Mouse (Mus musculus): ENCODE results near the gene Kmo.

The Kmo gene

DNA sequence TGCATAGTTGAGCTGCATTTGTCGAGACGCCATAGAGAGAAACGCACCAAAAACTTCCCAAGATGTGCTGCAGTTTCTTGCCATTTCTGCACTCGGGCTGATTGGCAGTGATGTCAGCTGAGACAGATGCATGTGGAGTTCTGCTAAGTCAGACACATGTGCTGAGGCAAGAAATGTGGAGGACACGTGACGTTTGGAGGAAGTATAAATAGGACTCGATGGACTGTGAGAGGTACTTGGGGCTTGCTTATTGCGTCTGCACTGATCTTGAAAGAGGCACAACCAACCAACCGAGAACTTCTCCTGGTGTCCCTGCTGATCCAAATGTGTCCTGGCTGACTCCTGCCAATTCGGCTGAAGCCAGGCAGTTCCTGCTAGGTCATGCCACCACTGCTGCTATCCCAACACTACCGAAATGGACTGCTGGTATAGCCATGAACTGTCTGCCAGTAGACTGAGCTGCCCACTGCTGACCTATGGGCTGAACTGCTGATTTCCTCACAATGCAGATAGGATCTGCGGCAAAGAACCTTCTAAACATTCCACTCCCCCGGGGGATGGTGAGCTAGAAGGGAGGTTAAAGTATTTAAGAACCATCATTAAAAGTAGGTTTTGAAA lies at the start of gene Kmo:
TSS of gene Kmo (plus strand) at position 568 of the 618 bp plus-strand sequence.
- DNase-seq, result no peak

DNA sequence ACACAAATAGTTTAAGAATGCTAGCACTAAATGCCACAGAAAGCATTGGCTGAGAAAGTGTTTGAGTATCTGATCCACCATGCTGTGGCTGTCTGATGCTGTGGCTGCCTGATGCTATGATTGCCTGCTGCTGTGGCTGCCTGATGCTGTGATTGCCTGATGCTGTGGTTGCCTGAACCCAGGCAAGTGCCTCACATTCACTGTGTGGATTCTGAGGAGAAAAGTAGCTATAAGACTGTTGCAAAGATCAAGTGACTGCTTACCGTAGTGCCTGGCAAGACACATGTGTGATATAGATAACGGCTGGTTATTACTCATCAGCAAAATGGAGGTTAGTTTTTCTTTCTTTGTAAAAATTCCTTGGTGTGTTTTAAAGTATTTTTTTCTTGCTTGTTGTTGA lies 46.1 kb upstream of the Kmo start:
- no peak for DNase-seq

DNA sequence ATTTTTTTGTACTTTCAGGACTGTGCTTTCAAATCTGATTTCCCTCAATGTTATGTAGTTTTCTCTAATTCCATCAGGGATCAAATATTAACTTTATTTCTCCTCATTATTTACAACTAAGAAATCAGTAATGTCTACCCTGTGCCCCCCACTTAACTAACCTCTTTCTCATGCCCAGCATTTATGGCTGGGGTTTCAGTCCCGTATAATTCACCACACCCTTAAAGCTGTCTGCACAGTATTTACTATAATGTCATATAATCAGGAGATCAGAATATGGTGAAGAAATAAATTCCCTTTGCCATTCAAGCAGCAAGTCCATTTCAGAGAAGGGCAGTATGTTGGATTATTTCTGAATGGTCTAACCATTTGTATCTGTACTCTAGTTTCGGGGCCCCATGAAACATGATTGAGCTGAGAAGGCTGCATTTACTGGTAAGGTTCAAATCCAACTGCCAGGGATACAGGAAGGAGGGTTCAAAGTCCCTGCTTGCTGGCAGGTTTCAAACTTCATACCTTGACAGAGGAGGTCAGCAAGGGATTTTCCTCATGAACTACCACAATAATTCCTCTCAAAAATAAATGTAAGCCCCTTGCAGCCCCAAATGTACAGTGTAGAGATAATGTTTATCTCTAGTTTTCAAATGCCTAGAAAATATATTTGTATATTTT lies 41.6 kb upstream of the Kmo start:
- DNase-seq, result no peak

DNA sequence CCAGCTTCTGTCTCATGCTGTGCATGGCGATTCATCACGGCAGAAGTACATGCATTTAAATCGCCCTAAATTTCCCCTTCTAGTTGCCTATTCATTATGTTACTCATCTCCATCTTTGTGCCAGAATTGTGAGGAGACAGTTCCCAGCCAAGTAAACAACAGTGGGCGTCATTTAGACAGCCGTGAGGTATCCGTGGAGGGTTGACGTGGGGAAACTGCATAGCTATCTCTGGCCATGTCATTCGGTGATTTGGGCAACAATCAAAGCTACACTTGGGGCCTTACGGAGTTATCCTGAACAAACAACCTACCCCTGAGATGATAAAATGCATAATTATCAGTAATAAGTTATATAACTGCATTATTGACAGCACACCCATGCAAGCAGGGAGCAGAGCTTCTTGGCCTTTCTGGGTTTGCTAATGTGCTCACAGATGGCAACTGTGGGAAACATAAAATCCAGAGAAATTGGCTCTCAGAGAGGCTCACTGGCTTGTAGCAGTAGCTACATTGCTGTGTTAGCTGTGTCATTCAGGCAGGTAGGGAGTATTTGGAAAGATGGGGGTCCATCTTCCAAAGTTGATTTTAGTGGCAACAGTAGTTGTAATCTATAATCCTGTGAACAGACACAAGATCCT lies 40.5 kb upstream of the Kmo start:
- DNase-seq, result peak; percentile 63

DNA sequence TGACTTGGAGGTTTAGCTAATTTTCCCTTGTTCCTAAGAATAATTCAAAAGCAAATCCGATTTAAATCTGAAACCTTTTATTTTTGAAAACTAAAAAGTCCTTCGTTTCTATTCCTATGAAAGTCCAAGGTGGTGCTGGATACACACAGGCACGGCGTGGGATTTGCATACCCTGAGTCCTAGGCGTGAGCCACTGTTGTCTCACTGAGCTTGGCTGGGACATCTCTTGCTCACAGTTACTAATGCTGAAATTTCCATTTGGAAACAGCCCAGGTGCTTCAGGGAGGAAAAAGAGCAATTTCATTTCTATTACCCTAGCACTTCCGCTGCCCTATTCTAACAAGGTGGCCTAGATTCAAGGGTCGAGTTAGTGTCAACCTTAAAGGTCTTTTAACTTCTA lies 39.8 kb upstream of the Kmo start:
- peak; percentile 41 for DNase-seq

DNA sequence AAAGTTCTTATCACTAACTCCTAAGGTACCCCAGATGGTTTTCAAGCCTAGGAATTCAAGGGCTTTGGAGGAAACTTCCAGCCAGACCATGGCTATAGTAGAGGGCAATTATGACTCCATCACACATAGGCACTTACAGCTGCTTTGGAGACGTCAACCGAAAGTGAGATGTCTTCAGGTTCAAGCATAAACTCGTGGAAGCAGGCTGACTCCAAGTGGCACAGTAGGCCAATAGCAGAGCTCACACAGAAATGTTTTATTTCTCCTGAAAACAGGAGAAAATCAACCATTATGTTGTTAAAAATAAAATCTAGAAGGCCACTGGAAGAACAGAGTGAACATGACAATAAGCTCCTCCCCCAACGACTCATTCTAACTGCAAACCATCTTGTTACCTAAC lies 37.4 kb upstream of the Kmo start:
- DNase-seq, result no peak

DNA sequence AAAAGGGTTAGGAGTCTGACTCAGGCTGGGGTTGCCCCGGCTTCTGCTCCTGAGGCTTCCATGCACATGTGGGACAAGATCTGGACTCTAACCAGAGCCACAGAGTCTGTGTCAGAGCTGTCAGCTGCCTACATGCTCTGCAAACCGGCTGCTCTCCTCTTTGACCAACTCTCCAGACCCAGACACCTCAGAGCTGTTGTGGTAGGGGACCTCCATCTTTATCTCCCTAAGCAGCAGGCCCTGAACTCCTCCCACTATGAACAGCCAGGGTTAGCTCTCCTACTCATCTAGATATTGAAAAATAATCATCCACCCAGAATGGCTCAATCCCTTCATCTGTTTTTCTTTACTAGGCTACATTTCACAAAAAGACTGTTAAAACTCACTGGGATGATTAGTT lies 34.9 kb upstream of the Kmo start:
- DNase-seq, result no peak

DNA sequence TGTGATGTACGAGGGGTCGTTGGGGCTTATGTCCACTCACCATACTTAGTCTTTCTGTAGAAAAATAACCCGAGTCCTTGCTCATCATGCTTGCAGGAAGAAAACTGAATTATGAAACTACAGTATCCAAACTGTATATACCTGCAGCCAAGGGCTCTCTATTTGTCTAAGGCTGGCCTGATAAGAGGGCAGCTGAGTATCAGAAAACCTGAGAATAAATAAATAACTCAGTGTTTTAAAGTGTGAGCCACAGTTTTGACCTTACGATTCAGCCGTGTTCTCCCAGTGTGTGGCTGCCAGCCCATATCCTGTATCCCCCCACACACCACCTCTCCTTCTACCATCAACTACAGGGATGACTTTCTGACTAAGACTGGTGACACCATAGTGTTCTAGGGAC lies 33.5 kb upstream of the Kmo start:
- no peak for DNase-seq

DNA sequence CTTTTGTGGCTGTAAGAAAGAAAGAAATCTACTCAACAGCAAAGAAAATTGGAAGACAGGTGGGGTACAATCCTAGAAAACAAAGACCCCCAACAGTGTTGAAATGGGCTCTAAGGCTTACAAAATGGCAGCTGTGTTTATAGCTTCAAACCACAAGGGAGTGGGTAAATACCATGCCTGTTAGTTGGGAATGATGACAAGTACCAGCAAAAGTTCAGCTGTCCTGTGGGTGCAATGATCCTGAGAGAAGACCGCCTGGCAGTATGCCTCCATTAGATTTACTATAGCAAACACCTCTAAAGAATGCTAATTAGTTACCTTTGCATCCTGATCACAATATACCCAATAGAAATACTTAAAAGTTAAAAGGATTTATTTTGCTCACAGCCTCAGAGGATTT lies 27.3 kb upstream of the Kmo start:
- DNase-seq, result no peak

DNA sequence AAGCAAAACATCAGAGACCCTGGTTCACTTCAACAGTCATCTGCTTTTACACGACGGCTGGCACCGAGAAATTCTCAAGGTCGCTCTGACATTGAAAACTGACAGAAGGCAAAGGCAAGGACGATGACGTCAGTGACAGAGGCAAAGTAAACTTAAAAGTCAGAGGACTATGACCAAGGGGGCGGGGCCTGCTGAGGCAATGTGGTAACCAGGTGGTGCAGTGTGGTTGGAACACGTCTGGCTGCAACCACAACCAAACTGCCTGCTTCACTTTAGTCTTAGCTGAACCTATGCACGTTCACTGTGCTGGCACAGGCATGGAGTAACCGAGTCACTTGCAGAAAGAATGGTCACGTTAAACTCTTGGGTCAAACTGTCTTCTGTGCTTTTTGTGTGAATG lies 17.9 kb upstream of the Kmo start:
- DNase-seq, result no peak

DNA sequence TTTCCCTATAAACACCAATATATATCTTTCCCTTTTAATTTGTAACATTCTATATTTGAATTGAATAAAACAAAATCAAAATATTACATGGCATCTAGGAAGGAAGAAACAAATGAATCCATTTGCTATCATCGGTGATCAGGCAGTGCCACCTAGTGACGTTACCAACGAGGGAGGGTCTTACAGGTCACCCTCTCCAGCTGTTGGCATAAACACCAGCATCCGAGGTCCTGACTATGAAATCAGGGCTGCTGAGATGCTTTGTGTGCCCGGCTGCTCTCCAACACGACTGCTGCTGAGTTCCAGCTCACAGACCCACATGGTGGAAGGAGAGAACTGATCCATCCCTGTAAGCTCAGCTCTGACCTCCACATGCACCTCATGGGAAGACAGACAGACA lies 16.8 kb upstream of the Kmo start:
- DNase-seq, result no peak

DNA sequence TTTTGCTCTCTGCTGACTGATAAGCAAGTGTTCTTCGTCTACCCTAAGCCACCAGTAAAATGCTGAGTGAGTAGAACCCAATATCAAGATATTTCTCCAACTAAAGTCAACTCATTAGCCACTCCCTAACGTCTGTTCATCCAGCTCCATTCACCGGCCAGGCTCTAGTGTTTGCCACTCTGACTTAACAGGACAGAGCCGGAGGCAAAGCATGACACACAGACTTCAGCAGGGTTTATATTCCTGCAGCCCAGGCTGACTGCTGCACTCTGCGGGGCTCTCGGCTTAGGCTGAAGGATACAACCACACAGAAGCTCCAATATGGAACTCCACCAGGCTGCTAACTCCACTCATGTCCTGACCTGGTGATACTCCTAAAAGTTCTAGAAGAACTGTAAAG lies 12.9 kb upstream of the Kmo start:
- no peak for DNase-seq

DNA sequence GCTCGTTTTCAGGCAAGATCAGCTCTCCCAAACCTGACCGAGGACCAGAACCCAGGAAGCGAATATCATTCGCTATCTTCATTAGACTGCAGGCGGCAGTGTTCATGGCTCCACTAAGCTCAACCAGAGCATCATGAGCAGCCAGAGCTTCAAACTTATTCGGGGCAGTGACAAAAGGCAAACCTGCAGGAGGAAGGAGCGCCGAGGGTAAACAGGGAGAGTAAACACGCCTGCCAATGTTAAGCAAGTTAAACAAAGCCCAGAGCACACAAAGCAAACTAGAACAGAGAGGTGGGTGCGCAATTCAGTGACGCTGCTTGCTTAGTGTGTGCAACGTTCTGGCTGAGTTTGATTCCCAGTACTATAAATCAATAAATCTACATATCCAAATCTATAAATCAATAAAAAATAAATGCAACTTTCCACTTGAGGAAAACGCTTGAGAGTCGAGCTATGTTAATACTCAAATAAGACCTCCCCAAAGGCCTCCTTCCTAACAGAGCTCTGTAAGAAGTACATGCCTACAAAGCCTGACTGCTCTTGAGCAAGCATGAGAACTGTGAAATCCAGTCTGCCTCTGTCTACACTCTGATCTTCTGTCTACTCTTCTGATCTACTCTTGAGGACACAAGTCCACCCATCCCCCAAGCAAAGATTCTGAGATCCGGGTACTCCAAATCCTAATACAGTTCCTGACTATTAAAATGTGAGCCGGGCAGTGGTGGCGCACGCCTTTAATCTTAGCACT lies 12.2 kb upstream of the Kmo start:
- no peak for DNase-seq

DNA sequence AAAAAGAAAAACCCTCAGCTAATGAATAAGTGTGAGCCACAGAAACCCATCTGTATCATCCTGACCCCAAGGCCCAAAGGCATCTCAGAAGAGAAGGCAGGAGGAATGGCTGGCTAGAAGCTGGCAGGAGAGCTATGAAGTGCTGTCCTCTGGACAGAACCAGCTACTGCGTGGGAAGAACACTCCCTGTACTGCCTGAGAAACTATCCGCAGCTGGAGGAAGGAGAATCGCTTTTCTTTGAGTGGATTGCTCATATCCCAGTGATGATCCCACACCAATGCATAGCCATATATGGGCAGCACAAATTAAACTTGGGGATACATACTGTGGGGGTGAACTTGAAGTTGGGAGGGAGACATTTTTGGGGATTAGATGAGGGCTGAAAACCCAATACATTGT lies 11.5 kb upstream of the Kmo start:
- DNase-seq, result no peak

DNA sequence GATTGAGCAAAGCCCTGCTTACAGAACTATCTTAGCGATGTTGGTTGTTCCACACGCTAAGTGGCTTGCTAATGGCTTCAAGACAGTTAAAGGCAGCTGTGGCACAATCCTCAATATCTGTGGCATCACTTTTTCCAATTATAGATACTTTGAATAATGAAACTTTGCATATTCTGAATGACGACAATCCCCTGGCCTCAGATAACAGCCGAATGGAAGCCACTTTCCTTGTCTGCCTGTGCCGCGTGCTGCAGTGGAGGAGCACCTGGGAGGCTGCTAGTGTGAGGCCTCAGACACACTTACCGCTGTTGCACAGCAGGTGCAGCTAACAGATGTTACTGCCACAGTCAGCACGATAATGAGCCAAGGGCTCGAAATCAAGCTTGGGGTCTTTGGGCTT lies 5.2 kb upstream of the Kmo start:
- DNase-seq, result no peak

DNA sequence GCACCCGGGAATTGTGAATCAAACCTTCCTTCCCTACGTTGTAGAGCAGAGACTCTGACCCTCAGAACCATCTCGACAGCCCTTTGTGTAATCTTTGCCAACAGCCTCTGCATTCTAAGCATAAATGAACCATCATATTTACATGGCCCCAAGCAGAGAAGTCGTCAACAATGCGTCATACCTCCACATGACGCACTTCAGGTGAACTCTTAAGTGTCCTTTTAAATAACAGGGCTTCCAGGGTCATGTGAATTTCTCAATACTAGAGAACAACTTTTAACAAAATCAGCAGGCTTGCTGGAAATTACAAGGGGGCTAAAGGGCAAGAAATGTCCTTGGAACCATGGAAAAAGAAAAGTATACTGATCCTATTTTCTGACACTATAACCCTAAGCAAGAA lies 3.5 kb downstream of the Kmo start:
- no peak for DNase-seq

DNA sequence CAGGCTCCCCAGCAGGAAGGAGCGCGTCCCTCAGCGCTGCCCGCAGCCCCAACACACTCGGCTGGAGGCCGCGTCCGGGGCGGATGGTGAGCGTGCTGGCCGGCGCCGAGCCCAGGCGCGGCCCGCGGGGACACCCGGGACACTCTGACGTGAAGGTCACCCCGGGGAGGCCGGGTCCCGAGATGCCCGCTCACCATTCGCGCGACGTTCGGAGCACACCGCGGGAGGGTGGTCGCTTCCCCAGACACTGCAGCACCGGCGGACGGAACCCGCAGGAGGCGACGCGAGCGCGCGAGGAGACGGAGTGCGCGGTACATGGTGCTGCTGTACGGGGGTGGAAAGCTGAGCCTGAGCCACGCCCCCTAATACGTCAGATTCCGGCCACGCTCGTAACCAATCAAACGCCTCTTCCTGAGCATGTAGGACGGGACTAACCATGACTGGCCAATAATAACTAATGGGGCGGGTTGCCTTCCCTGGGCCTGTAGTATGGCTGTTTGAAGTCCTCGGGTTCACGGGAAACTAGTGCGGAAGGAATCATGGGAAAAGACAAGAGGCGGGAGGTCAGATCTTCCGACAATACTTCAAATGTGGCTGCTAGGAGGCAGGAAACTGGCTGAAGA lies 5.2 kb downstream of the Kmo start, which contains the start of gene Fh1:
TSS of gene Fh1 (minus strand) at position 379 of the 623 bp plus-strand sequence.
- peak; percentile 98 for DNase-seq

DNA sequence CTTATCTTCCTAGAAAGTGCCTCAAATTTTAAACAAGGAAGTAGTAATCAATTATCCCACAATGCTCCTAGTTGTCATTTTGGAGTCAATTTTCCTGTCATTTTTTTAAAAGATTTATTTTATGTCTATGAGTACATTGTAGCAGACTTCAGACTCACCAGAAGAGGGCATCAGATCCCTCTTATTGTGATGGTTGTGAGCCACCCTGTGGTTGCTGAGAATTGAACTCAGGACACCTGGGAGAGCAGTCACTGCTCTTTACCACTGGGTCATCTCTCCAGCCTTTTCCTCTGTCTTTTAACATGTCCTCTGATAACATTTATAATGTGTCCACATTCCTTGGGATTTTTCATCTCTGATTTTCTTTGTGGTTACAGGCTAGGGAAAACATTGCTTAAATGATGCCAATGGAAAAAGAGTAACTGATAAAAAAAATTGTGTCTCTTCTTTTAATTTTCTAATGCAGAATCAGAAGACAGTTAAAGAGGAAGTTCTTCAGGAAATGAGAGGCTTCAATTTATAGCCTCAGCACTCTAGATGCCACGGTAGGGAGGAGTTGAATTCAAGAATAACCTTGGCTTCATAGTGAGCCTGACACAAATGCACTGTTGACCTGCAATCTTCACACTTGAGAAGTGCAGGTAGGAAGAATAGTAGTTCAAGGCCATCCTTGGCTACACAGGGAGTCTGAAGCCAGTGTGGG lies 6.0 kb downstream of the Kmo start:
- DNase-seq, result peak; percentile 56

DNA sequence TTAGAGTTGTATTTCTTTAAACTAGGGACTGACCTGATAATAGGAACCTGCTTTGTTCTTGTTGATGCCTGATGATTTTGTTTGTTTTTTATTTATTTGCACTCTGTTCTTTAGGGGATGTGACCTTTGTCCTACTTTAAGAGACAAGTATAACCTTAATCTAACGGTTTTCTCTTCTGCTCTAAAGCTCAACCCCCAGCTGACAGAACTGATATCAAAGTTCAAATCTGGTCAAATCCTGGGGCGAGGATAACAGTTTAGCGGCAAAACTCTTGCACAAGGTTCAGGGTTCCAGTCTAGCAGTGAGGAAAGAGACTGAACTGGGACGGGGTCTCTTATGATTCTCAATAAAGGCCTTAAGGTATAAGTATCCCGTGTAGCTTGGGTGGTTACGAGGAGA lies 9.1 kb downstream of the Kmo start:
- DNase-seq, result no peak

DNA sequence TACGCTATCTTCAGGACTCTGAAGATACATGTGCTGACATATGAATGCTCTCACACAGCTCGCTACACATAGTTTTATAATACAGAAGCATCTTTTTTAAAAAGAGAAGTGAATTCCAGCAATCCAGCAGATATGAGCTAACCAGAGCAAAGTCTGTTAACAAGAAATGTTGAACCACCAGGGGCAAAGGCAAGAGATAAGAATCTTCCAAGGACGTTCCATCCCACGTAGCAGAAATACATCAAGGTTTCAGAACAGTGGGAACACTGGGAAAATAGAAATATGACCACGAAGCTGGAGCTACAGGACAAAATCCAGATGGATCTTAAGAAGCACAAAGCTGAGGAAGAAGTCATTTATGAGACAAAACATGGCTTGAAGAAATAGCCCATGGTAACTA lies 10.2 kb downstream of the Kmo start:
- DNase-seq, result no peak

DNA sequence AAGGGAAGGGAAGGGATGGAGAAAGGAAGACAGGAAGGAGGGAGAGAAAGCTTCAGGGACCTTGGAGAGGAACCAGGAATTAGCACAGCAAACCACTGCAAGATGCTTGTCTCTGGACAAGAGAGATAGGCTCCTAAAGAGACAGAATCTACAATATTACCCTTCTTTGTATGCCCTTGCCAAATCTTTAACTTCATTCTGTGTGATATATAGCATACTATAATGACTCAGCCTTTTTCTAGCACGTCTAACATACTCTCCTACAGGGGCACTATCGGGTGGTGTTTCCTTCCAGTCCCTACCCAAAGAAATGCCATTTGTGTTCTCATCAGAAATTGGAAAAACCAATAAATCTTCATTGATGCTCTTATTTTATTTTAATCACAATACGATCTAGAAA lies 10.9 kb downstream of the Kmo start:
- no peak for DNase-seq

DNA sequence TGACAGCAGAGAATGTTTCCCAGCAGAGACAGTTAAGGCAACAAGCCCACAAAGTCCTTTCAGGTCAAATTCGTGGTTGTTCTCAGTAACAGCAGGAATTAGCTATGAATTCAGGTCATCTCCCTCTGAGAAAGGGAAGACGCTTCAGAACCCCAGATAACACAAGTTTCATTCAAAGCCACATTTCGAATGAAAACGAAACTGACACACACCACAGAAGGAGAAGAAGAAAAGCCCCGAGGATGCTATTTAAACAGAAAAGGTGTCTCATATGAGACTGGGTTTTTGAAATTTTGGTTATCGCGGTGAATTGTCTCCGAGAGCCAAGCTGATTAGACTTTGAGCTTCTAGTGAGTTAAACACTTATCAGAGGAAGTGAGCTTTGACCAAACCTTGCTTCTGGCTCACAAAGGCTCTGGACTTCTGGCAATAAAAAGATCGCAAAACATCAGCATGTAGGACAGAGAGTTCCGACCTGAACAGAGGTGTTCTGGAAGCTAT lies 11.6 kb downstream of the Kmo start:
- no peak for DNase-seq

DNA sequence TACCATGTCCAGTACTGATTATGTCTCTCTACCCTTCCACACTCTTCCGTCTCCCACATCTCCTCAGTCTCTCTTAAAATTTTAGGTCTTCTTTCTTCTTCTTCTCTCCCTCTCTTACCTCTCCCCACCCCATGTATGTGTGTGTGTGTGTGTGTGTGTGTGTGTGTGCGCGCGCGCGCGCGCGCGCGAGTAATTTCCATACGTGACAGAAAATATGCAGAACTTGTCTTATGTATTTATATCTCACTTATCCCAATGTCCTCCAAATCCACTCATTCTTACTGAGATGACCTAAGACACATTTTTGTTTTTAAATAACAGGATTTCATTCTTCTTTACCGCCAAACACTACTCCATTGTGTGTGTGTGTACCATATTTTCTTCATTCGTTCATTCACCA lies 12.3 kb downstream of the Kmo start:
- DNase-seq, result no peak

All from cerebellum, adult 9-10 months (tissue).